In the genomic region with DNA sequence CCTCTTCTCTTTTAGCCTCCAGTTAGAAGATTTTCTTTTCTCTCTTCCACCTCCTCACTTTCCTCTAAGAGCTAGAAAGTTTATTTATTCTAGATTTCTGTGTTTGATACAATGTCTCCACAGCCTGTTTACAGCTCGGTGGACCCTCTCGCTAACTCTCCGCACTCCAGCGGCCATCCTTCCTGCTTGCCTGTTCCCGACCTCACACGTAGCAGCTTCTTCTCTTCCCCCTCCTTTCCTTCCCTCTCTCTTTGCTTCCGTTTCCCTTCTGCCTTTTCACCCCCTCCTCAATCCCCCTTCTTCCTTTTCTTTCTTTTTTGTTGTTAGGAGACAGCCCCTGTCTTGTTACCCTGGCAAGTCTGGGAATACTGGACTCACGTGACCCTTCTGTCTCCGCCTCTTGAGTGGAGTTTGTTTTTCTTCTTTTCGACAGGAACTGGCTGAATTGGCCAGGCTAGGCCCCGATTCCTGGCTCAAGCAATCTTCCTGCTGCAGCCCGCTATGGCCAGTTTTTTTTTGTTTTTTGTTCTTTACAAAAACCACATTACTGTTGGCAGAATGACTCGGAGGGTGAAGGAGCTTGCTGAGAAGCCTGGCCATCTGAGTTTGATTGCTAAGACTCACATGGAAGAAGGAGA, we compare ENCODE assay signal across 9 mouse cellular contexts. TPM values are rescaled to one million over a fixed set of nuclear protein-coding genes. Genes with fewer than 3 reads are reported as not detected.
DNase-seq lines count a peak whose midpoint lies in the region; ATAC-seq and TF ChIP-seq lines count a peak whose summit lies in the region.
"Had no signal": no experiment of that assay in that cellular context is flagged by ENCODE, and none has a peak within 500 bp of the region (broad histone marks: within the 10 kb centered on the region; RNA-seq: fewer than 3 reads in every experiment).

No protein-coding gene starts in this region.

- peak; percentile 45 for DNase-seq in liver, adult 2 months (ENCODE audit: extremely low read depth, low read depth, low spot score)
- DNase-seq in heart, adult 9 months (ENCODE audit: low spot score in 2 of 2) = peak; percentile 85 to 90
- peak; percentile 77 for DNase-seq in kidney, adult 18-20 months
- DNase-seq in lung, postnatal 14 days = peak; percentile 66
- DNase-seq in yolk sac, embryonic 10.5 days (ENCODE audit: low spot score) = peak; percentile 58
- no peak for DNase-seq in thymus, postnatal 0 days (ENCODE audit: low spot score)

- TF ChIP-seq POLR2A in liver, adult 2 months (IDR thresholded peaks at IDR 0.05; ENCODE audit: extremely low read depth, insufficient read depth, low read length) = no peak
- 0 out of 2 replicates have a peak, but pooled peaks have one; percentile 14 for TF ChIP-seq POLR2A in cortical plate, adult 2 months (IDR thresholded peaks at IDR 0.05; ENCODE audit: extremely low read depth, insufficient read depth, low read length)

- H3K36me3 ChIP-seq in liver, adult 2 months (ENCODE audit: control insufficient read depth, insufficient read depth, low read length) = no peaks in the 10 kb centered on the region
- peaks cover 98% of the 10 kb centered on the region for H3K36me3 ChIP-seq in liver, embryonic 12.5 days

- peak overlapping the region; percentile 64 for H3K9ac ChIP-seq in liver, adult 2 months (ENCODE audit: low read depth, low read length)
- H3K9ac ChIP-seq in liver, embryonic 12.5 days = no peak overlapping the region

- H3K4me1 ChIP-seq in liver, adult 2 months (ENCODE audit: control insufficient read depth, insufficient read depth, low read length) = no peaks in the 10 kb centered on the region
- 0 out of 2 replicates have a peak, but pooled peaks cover 6% of the 10 kb centered on the region for H3K4me1 ChIP-seq in liver, embryonic 12.5 days
- H3K4me1 ChIP-seq in cortical plate, adult 2 months (ENCODE audit: control insufficient read depth, insufficient read depth, low read length) = no peaks in the 10 kb centered on the region

- peak overlapping the region; percentile 14; the same call in 1 of the 2 replicates for H3K4me3 ChIP-seq in liver, adult 2 months (ENCODE audit: insufficient read depth, low read depth, low read length)
- H3K4me3 ChIP-seq in liver, embryonic 12.5 days = no peak overlapping the region
- peak overlapping the region; percentile 13; the same call in 1 of the 2 replicates for H3K4me3 ChIP-seq in cortical plate, adult 2 months (ENCODE audit: insufficient read depth, low read length)

- no peak overlapping the region for H3K4me2 ChIP-seq in liver, embryonic 12.5 days

- peak overlapping the region; percentile 81 for H3K27ac ChIP-seq in liver, adult 2 months (replicated peaks; ENCODE audit: insufficient read depth, low read depth, low read length)
- no peak overlapping the region for H3K27ac ChIP-seq in liver, embryonic 12.5 days
- peak overlapping the region; percentile 48 for H3K27ac ChIP-seq in cortical plate, adult 2 months (ENCODE audit: insufficient read depth, low read length)

- ATAC-seq in liver, embryonic 12.5 days = no peak
- ATAC-seq: Patski had no signal

- WGBS in liver, adult 2 months = 48% methylated on average over 13 of the region's 13 CpGs
- 68% methylated on average over 13 of the region's 13 CpGs for WGBS in liver, embryonic 12.5 days (ENCODE audit: insufficient replicate concordance)

- H3K9me3 ChIP-seq in liver, embryonic 12.5 days (replicated peaks) = no peaks in the 10 kb centered on the region

- H3K27me3 ChIP-seq in liver, adult 2 months (ENCODE audit: control insufficient read depth, insufficient read depth, low read length) = no peaks in the 10 kb centered on the region
- H3K27me3 ChIP-seq in liver, embryonic 12.5 days (replicated peaks) = no peaks in the 10 kb centered on the region
- H3K27me3 ChIP-seq: Patski had no signal

- no peak for TF ChIP-seq CTCF in liver, adult 2 months (IDR thresholded peaks at IDR 0.05; ENCODE audit: low read depth, low read length)
- no peak for TF ChIP-seq CTCF in cortical plate, adult 2 months (IDR thresholded peaks at IDR 0.05; ENCODE audit: extremely low read depth, insufficient read depth, low read length)

- no peaks in the 10 kb centered on the region for H3K79me2 ChIP-seq in liver, adult 2 months (ENCODE audit: control insufficient read depth, insufficient read depth, low read length)

RNA-seq across cellular contexts. Expression of gene Chek2, which starts 19.4 kb away (rescaled TPM):
- 2.6 and 3.6 TPM in 2 replicates for total RNA-seq in liver, adult 2 months (2014; rRNA removed)
- 1.5 and 1.6 TPM in 2 replicates for polyA plus RNA-seq in liver, adult 2 months (2012; rRNA removed)
- polyA plus RNA-seq in liver, embryonic 12.5 days (2016; fragmentation: Nextera tagmentation; extraction: Ambion mirVana) = 51.2 and 52.7 TPM in 2 replicates
- polyA plus RNA-seq in cortical plate, adult 2 months (2012; rRNA removed) = 1.5 and 1.8 TPM in 2 replicates
- polyA plus RNA-seq in thymus, postnatal 0 days (2015; fragmentation: Nextera tagmentation; extraction: Ambion mirVana) = 16.1 and 19.6 TPM in 2 replicates

RNA-seq across cellular contexts. Expression of gene Hscb, which starts 19.6 kb away (rescaled TPM):
- total RNA-seq in liver, adult 2 months (2014; rRNA removed) = 5.7 and 11.2 TPM in 2 replicates
- polyA plus RNA-seq in liver, adult 2 months (2012; rRNA removed) = 5.0 and 6.6 TPM in 2 replicates
- 47.2 and 52.4 TPM in 2 replicates for polyA plus RNA-seq in liver, embryonic 12.5 days (2016; fragmentation: Nextera tagmentation; extraction: Ambion mirVana)
- polyA plus RNA-seq in cortical plate, adult 2 months (2012; rRNA removed) = 13.4 and 15.3 TPM in 2 replicates
- 43.2 and 48.3 TPM in 2 replicates for polyA plus RNA-seq in thymus, postnatal 0 days (2015; fragmentation: Nextera tagmentation; extraction: Ambion mirVana)

RNA-seq across cellular contexts. Expression of gene Ttc28, which starts 20.5 kb away (rescaled TPM):
- total RNA-seq in liver, adult 2 months (2014; rRNA removed) = 0.83 and 2.7 TPM in 2 replicates
- polyA plus RNA-seq in liver, adult 2 months (2012; rRNA removed) = 0.45 and 0.81 TPM in 2 replicates
- 1.8 and 2.1 TPM in 2 replicates for polyA plus RNA-seq in liver, embryonic 12.5 days (2016; fragmentation: Nextera tagmentation; extraction: Ambion mirVana)
- 3.7 and 3.9 TPM in 2 replicates for polyA plus RNA-seq in cortical plate, adult 2 months (2012; rRNA removed)
- 1.7 and 2.3 TPM in 2 replicates for polyA plus RNA-seq in thymus, postnatal 0 days (2015; fragmentation: Nextera tagmentation; extraction: Ambion mirVana)

RNA-seq across cellular contexts. Expression of gene Ulk1, which starts 49.2 kb away (rescaled TPM):
- 29.0 and 38.7 TPM in 2 replicates for total RNA-seq in liver, adult 2 months (2014; rRNA removed)
- 33.8 and 44.4 TPM in 2 replicates for polyA plus RNA-seq in liver, adult 2 months (2012; rRNA removed)
- polyA plus RNA-seq in liver, embryonic 12.5 days (2016; fragmentation: Nextera tagmentation; extraction: Ambion mirVana) = 10.8 and 11.5 TPM in 2 replicates
- 56.4 and 57.8 TPM in 2 replicates for polyA plus RNA-seq in cortical plate, adult 2 months (2012; rRNA removed)
- 9.7 and 12.3 TPM in 2 replicates for polyA plus RNA-seq in thymus, postnatal 0 days (2015; fragmentation: Nextera tagmentation; extraction: Ambion mirVana)
